Mouse (Mus musculus): ENCODE measurements at regions not wholly inside any gene's neighbourhood (a gene's known extent, or its start where the extent isn't known, plus 50 kb on each side); places are given as distances from the start of the nearest gene placed in this dataset.

DNA sequence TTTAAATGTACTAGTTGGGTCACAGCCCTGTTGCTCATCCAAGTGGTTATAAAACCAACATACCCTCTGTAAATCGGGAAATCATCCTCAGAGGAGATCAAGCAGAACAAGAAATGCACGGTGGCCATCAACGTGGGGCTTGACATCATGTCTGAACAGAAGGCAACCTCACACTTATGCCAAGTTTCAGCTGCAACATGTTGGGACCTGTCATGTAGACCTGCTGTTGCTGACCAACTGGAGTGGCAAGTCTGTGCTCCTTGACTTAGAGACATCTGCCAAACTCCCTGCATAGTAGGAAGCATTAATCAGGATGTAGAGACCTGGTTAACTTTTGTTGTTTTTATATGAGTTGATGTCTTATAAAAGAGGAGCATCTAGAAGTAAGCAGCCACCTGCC is 244.0 kb upstream of the Fam98a start:
- 91% methylated on average over 3 of the region's 3 CpGs for WGBS
- ATAC-seq (ENCODE audit: low FRiP score), result no peak
- H3K4me3 ChIP-seq, result no peak overlapping the region

GRCm38 (mm10) chr17:75779770-75780169 is 228.0 kb upstream of the Fam98a start:
- H3K4me3 ChIP-seq, result no peak overlapping the region
- no peak overlapping the region for H3K9ac ChIP-seq
- H3K36me3 ChIP-seq, result no peaks in the 10 kb centered on the region
- no peaks in the 10 kb centered on the region for H3K4me1 ChIP-seq
- no peaks in the 10 kb centered on the region for H3K9me3 ChIP-seq (replicated peaks)
- ATAC-seq (ENCODE audit: low FRiP score), result no peak
- no peak overlapping the region for H3K4me2 ChIP-seq (replicated peaks)
- 40% methylated on average over 2 of the region's 2 CpGs for WGBS
- H3K27ac ChIP-seq, result no peak overlapping the region
- no peaks in the 10 kb centered on the region for H3K27me3 ChIP-seq

More for the DNA sequence above, 244.0 kb upstream of the Fam98a start:
- no peaks in the 10 kb centered on the region for H3K9me3 ChIP-seq (replicated peaks)
- H3K36me3 ChIP-seq, result no peaks in the 10 kb centered on the region
- H3K4me1 ChIP-seq, result no peaks in the 10 kb centered on the region
- H3K9ac ChIP-seq, result no peak overlapping the region
- H3K27me3 ChIP-seq, result no peaks in the 10 kb centered on the region
- no peak overlapping the region for H3K4me2 ChIP-seq (replicated peaks)
- H3K27ac ChIP-seq, result no peak overlapping the region

- WGBS, result 86% methylated on average over 7 of the region's 7 CpGs
- no peak for ATAC-seq (ENCODE audit: low FRiP score)
- no peaks in the 10 kb centered on the region for H3K4me1 ChIP-seq
- H3K9ac ChIP-seq, result no peak overlapping the region
- no peaks in the 10 kb centered on the region for H3K36me3 ChIP-seq
- no peaks in the 10 kb centered on the region for H3K27me3 ChIP-seq
- no peak overlapping the region for H3K4me2 ChIP-seq (replicated peaks)
- no peak overlapping the region for H3K27ac ChIP-seq
- no peaks in the 10 kb centered on the region for H3K9me3 ChIP-seq (replicated peaks)
- no peak overlapping the region for H3K4me3 ChIP-seq
Observed at GRCm38 (mm10) chr17:75776611-75777010, 224.9 kb upstream of the Fam98a start.

GRCm38 (mm10) chr17:75775518-75775917 is 223.8 kb upstream of the Fam98a start:
- no peaks in the 10 kb centered on the region for H3K9me3 ChIP-seq (replicated peaks)
- ATAC-seq (ENCODE audit: low FRiP score), result no peak
- H3K27ac ChIP-seq, result no peak overlapping the region
- WGBS, result 91% methylated on average over 3 of the region's 3 CpGs
- no peaks in the 10 kb centered on the region for H3K4me1 ChIP-seq
- H3K36me3 ChIP-seq, result no peaks in the 10 kb centered on the region
- H3K4me3 ChIP-seq, result no peak overlapping the region
- no peaks in the 10 kb centered on the region for H3K27me3 ChIP-seq
- no peak overlapping the region for H3K4me2 ChIP-seq (replicated peaks)
- no peak overlapping the region for H3K9ac ChIP-seq

- no peaks in the 10 kb centered on the region for H3K27me3 ChIP-seq
- H3K4me3 ChIP-seq, result no peak overlapping the region
- no peaks in the 10 kb centered on the region for H3K36me3 ChIP-seq
- no peak overlapping the region for H3K4me2 ChIP-seq (replicated peaks)
- no peak overlapping the region for H3K9ac ChIP-seq
- ATAC-seq (ENCODE audit: low FRiP score), result no peak
- H3K27ac ChIP-seq, result no peak overlapping the region
- no peaks in the 10 kb centered on the region for H3K9me3 ChIP-seq (replicated peaks)
- H3K4me1 ChIP-seq, result no peaks in the 10 kb centered on the region
Observed at GRCm38 (mm10) chr17:75772861-75773260, 221.1 kb upstream of the Fam98a start.

GRCm38 (mm10) chr17:75768654-75769053 is 216.9 kb upstream of the Fam98a start:
- no peaks in the 10 kb centered on the region for H3K4me1 ChIP-seq
- H3K27ac ChIP-seq, result no peak overlapping the region
- H3K9me3 ChIP-seq (replicated peaks), result no peaks in the 10 kb centered on the region
- H3K4me3 ChIP-seq, result no peak overlapping the region
- no peak overlapping the region for H3K4me2 ChIP-seq (replicated peaks)
- H3K9ac ChIP-seq, result no peak overlapping the region
- 83% methylated on average over 6 of the region's 6 CpGs for WGBS
- no peaks in the 10 kb centered on the region for H3K36me3 ChIP-seq
- no peaks in the 10 kb centered on the region for H3K27me3 ChIP-seq
- no peak for ATAC-seq (ENCODE audit: low FRiP score)

GRCm38 (mm10) chr17:75763391-75763790 is 211.6 kb upstream of the Fam98a start:
- Histone ChIP-seq H3K4me3 (no peak overlapping the region), H3K4me1 (no peaks in the 10 kb centered on the region), H3K27ac (no peak overlapping the region), H3K9me3 (replicated peaks) (no peaks in the 10 kb centered on the region), H3K36me3 (no peaks in the 10 kb centered on the region), H3K4me2 (replicated peaks) (no peak overlapping the region), H3K27me3 (no peaks in the 10 kb centered on the region), H3K9ac (no peak overlapping the region)
- WGBS, result 91% methylated on average over 2 of the region's 2 CpGs
- ATAC-seq (ENCODE audit: low FRiP score), result no peak

DNA sequence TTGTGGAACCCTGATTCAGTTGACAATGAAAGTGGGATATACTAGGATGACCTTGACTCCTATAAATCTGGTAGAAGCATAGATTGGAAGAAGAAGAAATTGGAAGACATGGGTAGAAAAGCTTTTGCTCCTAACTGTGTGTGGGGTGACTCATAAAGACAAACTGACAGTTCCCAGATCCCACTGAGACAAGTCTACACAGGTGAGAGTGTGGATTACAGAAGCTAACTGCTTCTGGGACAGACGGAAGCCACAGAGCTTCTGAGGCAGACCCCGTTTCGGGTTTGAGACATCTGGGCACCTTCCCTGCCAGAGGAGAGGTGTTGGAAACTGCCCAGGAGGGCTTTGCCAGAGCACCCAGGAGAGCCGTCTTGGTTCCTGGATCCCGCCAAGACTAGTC is 204.7 kb upstream of the Fam98a start:
- WGBS, result 93% methylated on average over 5 of the region's 5 CpGs
- H3K27ac ChIP-seq, result no peak overlapping the region
- no peaks in the 10 kb centered on the region for H3K27me3 ChIP-seq
- ATAC-seq (ENCODE audit: low FRiP score), result no peak
- H3K36me3 ChIP-seq, result no peaks in the 10 kb centered on the region
- H3K4me1 ChIP-seq, result no peaks in the 10 kb centered on the region
- H3K4me2 ChIP-seq (replicated peaks), result no peak overlapping the region
- H3K9me3 ChIP-seq (replicated peaks), result no peaks in the 10 kb centered on the region
- no peak overlapping the region for H3K9ac ChIP-seq
- H3K4me3 ChIP-seq, result no peak overlapping the region

DNA sequence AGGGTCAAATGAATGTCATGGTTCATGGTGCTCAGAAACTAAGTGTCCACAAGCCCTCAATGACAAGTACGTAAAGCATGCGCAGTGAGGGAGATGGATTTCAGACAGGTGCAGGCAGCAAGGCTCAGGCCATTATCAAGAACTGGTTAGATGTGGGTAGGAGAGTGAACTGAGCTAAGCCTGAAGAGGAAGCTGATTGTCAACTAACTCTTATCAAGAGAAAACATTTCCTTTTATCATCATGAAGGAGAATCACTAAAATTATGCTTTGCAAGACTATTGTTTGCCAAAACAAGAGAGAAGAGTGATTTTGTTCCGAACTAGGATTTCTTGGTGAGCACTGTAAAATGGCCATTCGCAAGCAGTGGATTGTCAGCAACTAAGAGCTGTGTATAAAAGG is 164.7 kb upstream of the Fam98a start:
- no peak overlapping the region for H3K4me2 ChIP-seq (replicated peaks)
- no peak for ATAC-seq (ENCODE audit: low FRiP score)
- no peak overlapping the region for H3K9ac ChIP-seq
- no peaks in the 10 kb centered on the region for H3K4me1 ChIP-seq
- no peaks in the 10 kb centered on the region for H3K36me3 ChIP-seq
- no peaks in the 10 kb centered on the region for H3K9me3 ChIP-seq (replicated peaks)
- no peaks in the 10 kb centered on the region for H3K27me3 ChIP-seq
- no peak overlapping the region for H3K27ac ChIP-seq
- WGBS, result 96% methylated on average over 4 of the region's 4 CpGs
- no peak overlapping the region for H3K4me3 ChIP-seq

- H3K36me3 ChIP-seq, result no peaks in the 10 kb centered on the region
- no peak for ATAC-seq (ENCODE audit: low FRiP score)
- no peaks in the 10 kb centered on the region for H3K9me3 ChIP-seq (replicated peaks)
- no peak overlapping the region for H3K4me3 ChIP-seq
- H3K27me3 ChIP-seq, result no peaks in the 10 kb centered on the region
- H3K4me1 ChIP-seq, result no peaks in the 10 kb centered on the region
- no peak overlapping the region for H3K9ac ChIP-seq
- H3K27ac ChIP-seq, result no peak overlapping the region
- no peak overlapping the region for H3K4me2 ChIP-seq (replicated peaks)
Observed at GRCm38 (mm10) chr17:75714578-75714977, 162.8 kb upstream of the Fam98a start.

DNA sequence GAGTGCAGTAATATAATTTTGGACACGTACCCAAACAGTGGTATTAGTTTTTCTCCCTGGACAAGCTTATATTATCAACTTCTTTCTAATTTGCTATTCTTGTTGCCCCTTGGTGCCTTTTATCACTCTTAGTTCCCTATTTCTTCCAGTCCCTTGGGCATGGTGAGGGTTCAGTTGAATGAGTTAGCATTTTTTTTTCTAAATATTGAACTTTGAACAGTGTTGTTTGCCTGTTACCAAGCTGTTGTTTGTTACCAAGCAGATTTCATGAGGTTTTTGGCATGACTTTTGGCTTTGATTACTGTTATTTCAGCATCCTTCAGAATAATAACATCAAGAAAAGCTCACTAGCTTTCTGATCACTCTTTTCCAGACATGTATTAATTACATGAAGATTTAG is 162.3 kb upstream of the Fam98a start:
- H3K27me3 ChIP-seq, result no peaks in the 10 kb centered on the region
- no peak overlapping the region for H3K4me2 ChIP-seq (replicated peaks)
- H3K9me3 ChIP-seq (replicated peaks), result no peaks in the 10 kb centered on the region
- H3K9ac ChIP-seq, result no peak overlapping the region
- no peak for ATAC-seq (ENCODE audit: low FRiP score)
- no peaks in the 10 kb centered on the region for H3K36me3 ChIP-seq
- no peak overlapping the region for H3K27ac ChIP-seq
- WGBS, result 86% methylated on average over 1 of the region's 1 CpGs
- H3K4me1 ChIP-seq, result no peaks in the 10 kb centered on the region
- no peak overlapping the region for H3K4me3 ChIP-seq

DNA sequence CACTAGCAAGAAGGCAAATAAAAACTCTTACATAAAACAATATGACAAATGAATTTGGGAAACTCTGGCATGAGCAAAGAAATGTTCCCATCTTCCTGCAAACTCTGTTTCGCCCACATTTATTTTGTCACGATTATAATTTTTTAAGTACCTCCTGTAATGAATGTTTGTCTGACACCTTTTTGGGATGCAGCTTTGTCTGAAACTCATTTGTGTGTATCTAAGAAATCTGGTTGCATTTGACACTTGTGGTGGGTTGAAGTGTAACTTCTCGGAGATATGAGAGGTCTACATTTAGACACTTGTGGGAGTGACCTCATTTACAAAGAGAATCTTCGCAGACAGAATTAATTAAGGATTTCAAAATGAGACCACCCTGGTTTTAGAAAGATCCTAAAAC is 155.9 kb upstream of the Fam98a start:
- no peaks in the 10 kb centered on the region for H3K4me1 ChIP-seq
- no peaks in the 10 kb centered on the region for H3K27me3 ChIP-seq
- H3K9ac ChIP-seq, result no peak overlapping the region
- H3K27ac ChIP-seq, result no peak overlapping the region
- 95% methylated on average over 4 of the region's 4 CpGs for WGBS
- H3K9me3 ChIP-seq (replicated peaks), result no peaks in the 10 kb centered on the region
- no peak for ATAC-seq (ENCODE audit: low FRiP score)
- H3K4me2 ChIP-seq (replicated peaks), result no peak overlapping the region
- H3K4me3 ChIP-seq, result no peak overlapping the region
- no peaks in the 10 kb centered on the region for H3K36me3 ChIP-seq

DNA sequence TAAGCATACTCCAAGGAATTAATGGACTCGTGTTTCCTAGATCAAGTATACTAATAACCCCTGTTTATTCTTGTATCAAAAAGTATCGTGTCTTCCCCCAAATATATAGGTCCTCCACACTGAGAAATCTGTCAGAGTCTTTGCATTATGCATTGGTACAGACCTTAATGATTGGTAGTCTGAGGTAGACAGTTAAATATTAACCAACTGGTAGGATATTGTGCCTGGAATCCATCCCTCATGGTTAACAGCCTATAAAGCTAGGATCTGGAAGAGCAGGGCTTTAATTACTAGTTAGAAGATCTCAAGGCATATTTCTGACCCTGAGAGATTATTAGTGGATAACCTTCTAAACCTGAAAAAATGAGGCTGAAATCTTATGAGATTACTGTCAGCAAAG is 153.6 kb upstream of the Fam98a start:
- WGBS, result 82% methylated on average over 2 of the region's 2 CpGs
- no peak overlapping the region for H3K4me2 ChIP-seq (replicated peaks)
- no peaks in the 10 kb centered on the region for H3K27me3 ChIP-seq
- H3K4me1 ChIP-seq, result no peaks in the 10 kb centered on the region
- H3K9me3 ChIP-seq (replicated peaks), result no peaks in the 10 kb centered on the region
- no peaks in the 10 kb centered on the region for H3K36me3 ChIP-seq
- no peak overlapping the region for H3K27ac ChIP-seq
- H3K9ac ChIP-seq, result no peak overlapping the region
- H3K4me3 ChIP-seq, result no peak overlapping the region
- no peak for ATAC-seq (ENCODE audit: low FRiP score)

GRCm38 (mm10) chr17:75703865-75704264 is 152.1 kb upstream of the Fam98a start:
- no peak overlapping the region for H3K9ac ChIP-seq
- no peaks in the 10 kb centered on the region for H3K36me3 ChIP-seq
- no peaks in the 10 kb centered on the region for H3K9me3 ChIP-seq (replicated peaks)
- no peaks in the 10 kb centered on the region for H3K27me3 ChIP-seq
- peak; percentile 40; the same call in 1 of the 2 replicates for ATAC-seq (ENCODE audit: low FRiP score)
- 48% methylated on average over 8 of the region's 8 CpGs for WGBS
- no peaks in the 10 kb centered on the region for H3K4me1 ChIP-seq
- H3K27ac ChIP-seq, result no peak overlapping the region
- no peak overlapping the region for H3K4me3 ChIP-seq
- no peak overlapping the region for H3K4me2 ChIP-seq (replicated peaks)
